32 mouse cellular contexts compared by ENCODE assay signal in genomic region chr13:41047280-41047679, GRCm38 (mm10). TPM values are rescaled to one million over a fixed set of nuclear protein-coding genes. Genes with fewer than 3 reads are reported as not detected.
DNase-seq lines count a peak whose midpoint lies in the region; ATAC-seq and TF ChIP-seq lines count a peak whose summit lies in the region.
"Had no signal": no experiment of that assay in that cellular context is flagged by ENCODE, and none has a peak within 500 bp of the region (broad histone marks: within the 10 kb centered on the region; RNA-seq: fewer than 3 reads in every experiment).

No protein-coding gene starts in this region.

- TF ChIP-seq POLR2A in liver, adult 2 months (IDR thresholded peaks at IDR 0.05; ENCODE audit: extremely low read depth, insufficient read depth, low read length) = no peak

- peak; percentile 6 for DNase-seq in hindbrain, postnatal 0 days (ENCODE audit: low spot score)
- DNase-seq in hindbrain, embryonic 14.5 days (ENCODE audit: low spot score) = no peak
- DNase-seq in liver, adult 2 months (ENCODE audit: extremely low read depth, low read depth, low spot score) = peak; percentile 24
- DNase-seq in liver (no peak), 416B (ENCODE audit: low read depth) (peak; percentile 12), Patski (ENCODE audit: low read depth, low spot score) (no peak)
- DNase-seq in kidney, postnatal 4 days = no peak
- DNase-seq: adrenal gland, postnatal 25 days; cerebellum, adult 18-20 months; cerebellum, postnatal 10 days; gastrocnemius, postnatal 25 days; heart, adult 18-20 months; heart, postnatal 4 days; kidney, adult 2 months; kidney, postnatal 10 days; midbrain, embryonic 14.5 days; right cerebral cortex, postnatal 25 days; thymus, postnatal 36 days had no signal

- no peak; the same call in 1 of the 2 replicates for TF ChIP-seq CTCF in hindbrain, postnatal 0 days (IDR thresholded peaks at IDR 0.05; ENCODE audit: low read depth)
- TF ChIP-seq CTCF in liver, adult 2 months (IDR thresholded peaks at IDR 0.05; ENCODE audit: low read depth, low read length) = peak; percentile 9; the same call in 1 of the 2 replicates
- TF ChIP-seq CTCF in Patski (IDR thresholded peaks at IDR 0.05) = peak; percentile 21

- no peak for ATAC-seq in hindbrain, postnatal 0 days
- no peak for ATAC-seq in hindbrain, embryonic 14.5 days (ENCODE audit: low FRiP score)
- no peak for ATAC-seq in Patski
- ATAC-seq: inflammation-experienced regulatory T-cells, adult 6 months had no signal

- no peaks in the 10 kb centered on the region for H3K79me2 ChIP-seq in liver, adult 2 months (ENCODE audit: control insufficient read depth, insufficient read depth, low read length)

- H3K27me3 ChIP-seq in hindbrain, postnatal 0 days (ENCODE audit: insufficient read depth, low read length) = no peaks in the 10 kb centered on the region
- no peaks in the 10 kb centered on the region for H3K27me3 ChIP-seq in hindbrain, embryonic 14.5 days (ENCODE audit: control insufficient read depth, insufficient read depth, low read length)
- H3K27me3 ChIP-seq in liver, adult 2 months (ENCODE audit: control insufficient read depth, insufficient read depth, low read length) = no peaks in the 10 kb centered on the region
- H3K27me3 ChIP-seq in Patski = peaks cover 15% of the 10 kb centered on the region
- H3K27me3 ChIP-seq: CH12.LX; heart, embryonic 12.5 days; hindbrain, embryonic 13.5 days; limb, embryonic 15.5 days; neural tube, embryonic 15.5 days; stomach, embryonic 15.5 days had no signal

- no peak overlapping the region for H3K4me2 ChIP-seq in hindbrain, postnatal 0 days (ENCODE audit: low read depth, low read length)
- H3K4me2 ChIP-seq in hindbrain, embryonic 14.5 days (replicated peaks) = no peak overlapping the region
- H3K4me2 ChIP-seq: forebrain, embryonic 12.5 days; heart, embryonic 12.5 days; hindbrain, embryonic 13.5 days; limb, embryonic 15.5 days; liver, embryonic 15.5 days; neural tube, embryonic 15.5 days; stomach, embryonic 15.5 days had no signal

- H3K4me1 ChIP-seq in hindbrain, postnatal 0 days (ENCODE audit: insufficient read depth, low read length) = no peaks in the 10 kb centered on the region
- H3K4me1 ChIP-seq in hindbrain, embryonic 14.5 days (replicated peaks; ENCODE audit: control insufficient read depth, insufficient read depth, low read length) = no peaks in the 10 kb centered on the region
- H3K4me1 ChIP-seq in liver, adult 2 months (ENCODE audit: control insufficient read depth, insufficient read depth, low read length) = no peaks in the 10 kb centered on the region
- H3K4me1 ChIP-seq: heart, embryonic 12.5 days; hindbrain, embryonic 13.5 days; limb, embryonic 10.5 days; liver, embryonic 15.5 days; neural tube, embryonic 15.5 days; stomach, embryonic 15.5 days had no signal

- H3K4me3 ChIP-seq in hindbrain, postnatal 0 days (ENCODE audit: low read length) = no peak overlapping the region
- H3K4me3 ChIP-seq in hindbrain, embryonic 14.5 days (replicated peaks; ENCODE audit: low read length) = no peak overlapping the region
- H3K4me3 ChIP-seq in liver, adult 2 months (ENCODE audit: insufficient read depth, low read depth, low read length) = no peak overlapping the region
- H3K4me3 ChIP-seq: erythroblast, embryonic 14.5 days; forebrain, embryonic 12.5 days; heart, embryonic 12.5 days; hindbrain, embryonic 13.5 days; limb, embryonic 10.5 days; limb, embryonic 15.5 days; liver, embryonic 15.5 days; neural tube, embryonic 15.5 days; stomach, embryonic 15.5 days had no signal

- POLR2A ChIA-PET in Patski (lab: Charles Lee) = interaction anchor here (1.0 kb wide), 1 partner anchor 30 kb away, joined by 4 read pairs; no protein-coding TSS in a partner anchor

- 79% methylated on average over 6 of the region's 6 CpGs for WGBS in hindbrain, postnatal 0 days
- 86% methylated on average over 6 of the region's 6 CpGs for WGBS in hindbrain, embryonic 14.5 days
- 74% methylated on average over 6 of the region's 6 CpGs for WGBS in liver, adult 2 months

- H3K9me3 ChIP-seq in hindbrain, postnatal 0 days (ENCODE audit: low read length) = no peaks in the 10 kb centered on the region
- no peaks in the 10 kb centered on the region for H3K9me3 ChIP-seq in hindbrain, embryonic 14.5 days (ENCODE audit: control insufficient read depth, low read length)
- H3K9me3 ChIP-seq: forebrain, embryonic 12.5 days; heart, embryonic 12.5 days; hindbrain, embryonic 13.5 days; limb, embryonic 10.5 days; limb, embryonic 15.5 days; liver, embryonic 15.5 days; neural tube, embryonic 15.5 days; stomach, embryonic 15.5 days had no signal

- H3K9ac ChIP-seq in hindbrain, postnatal 0 days (replicated peaks; ENCODE audit: low read length) = no peak overlapping the region
- H3K9ac ChIP-seq in hindbrain, embryonic 14.5 days = no peak overlapping the region
- no peak overlapping the region for H3K9ac ChIP-seq in liver, adult 2 months (ENCODE audit: low read depth, low read length)
- H3K9ac ChIP-seq: forebrain, embryonic 12.5 days; heart, embryonic 12.5 days; hindbrain, embryonic 13.5 days; limb, embryonic 15.5 days; liver, embryonic 15.5 days; neural tube, embryonic 15.5 days; stomach, embryonic 15.5 days had no signal

- CTCF ChIA-PET in Patski (lab: Charles Lee) = no interaction called here

- in situ Hi-C loops in Patski (cut with MboI; ENCODE audit: low pct_unique_long_range_greater_than_20kb) = no loop called here

- H3K27ac ChIP-seq in hindbrain, postnatal 0 days = no peak overlapping the region
- H3K27ac ChIP-seq in hindbrain, embryonic 14.5 days = no peak overlapping the region
- H3K27ac ChIP-seq in liver, adult 2 months (replicated peaks; ENCODE audit: insufficient read depth, low read depth, low read length) = no peak overlapping the region
- H3K27ac ChIP-seq: forebrain, embryonic 12.5 days; hindbrain, embryonic 13.5 days; limb, embryonic 10.5 days; limb, embryonic 15.5 days; liver, embryonic 15.5 days; macrophage; neural tube, embryonic 15.5 days; stomach, embryonic 15.5 days had no signal

- H3K36me3 ChIP-seq in hindbrain, postnatal 0 days (ENCODE audit: insufficient read depth, low read length) = no peaks in the 10 kb centered on the region
- H3K36me3 ChIP-seq in hindbrain, embryonic 14.5 days (replicated peaks; ENCODE audit: control insufficient read depth, insufficient read depth) = no peaks in the 10 kb centered on the region
- no peaks in the 10 kb centered on the region for H3K36me3 ChIP-seq in liver, adult 2 months (ENCODE audit: control insufficient read depth, insufficient read depth, low read length)
- H3K36me3 ChIP-seq: forebrain, embryonic 12.5 days; heart, embryonic 12.5 days; hindbrain, embryonic 13.5 days; limb, embryonic 10.5 days; limb, embryonic 15.5 days; liver, embryonic 15.5 days; neural tube, embryonic 15.5 days; stomach, embryonic 15.5 days had no signal

RNA-seq across cellular contexts. Expression of gene Tmem14c, which starts 31.2 kb away (rescaled TPM):
- 45.5 and 63.2 TPM in 2 replicates for total RNA-seq in hindbrain, postnatal 0 days (2014; rRNA removed)
- polyA plus RNA-seq in hindbrain, postnatal 0 days (2015; fragmentation: Nextera tagmentation; extraction: Ambion mirVana) = 140 and 141 TPM in 2 replicates
- 136 and 147 TPM in 2 replicates for polyA plus RNA-seq in hindbrain, embryonic 14.5 days (2014; fragmentation: Nextera tagmentation; extraction: Ambion mirVana)
- 149 and 153 TPM in 2 replicates for total RNA-seq in liver, adult 2 months (2014; rRNA removed)
- polyA plus RNA-seq in liver, adult 2 months (2012; rRNA removed) = 201 and 244 TPM in 2 replicates
- polyA plus RNA-seq in Patski (2021) = 129 TPM

RNA-seq across cellular contexts. Expression of gene Mak, which starts 32.2 kb away (rescaled TPM):
- total RNA-seq in hindbrain, postnatal 0 days (2014; rRNA removed) = 0.18 and 1.2 TPM in 2 replicates
- 1.3 and 1.4 TPM in 2 replicates for polyA plus RNA-seq in hindbrain, postnatal 0 days (2015; fragmentation: Nextera tagmentation; extraction: Ambion mirVana)
- 2.6 and 2.7 TPM in 2 replicates for polyA plus RNA-seq in hindbrain, embryonic 14.5 days (2014; fragmentation: Nextera tagmentation; extraction: Ambion mirVana)
- under 0.01 TPM in 1 of 2 replicates, not detected in the other for total RNA-seq in liver, adult 2 months (2014; rRNA removed)
- 0.04 TPM in 1 of 2 replicates, not detected in the other for polyA plus RNA-seq in liver, adult 2 months (2012; rRNA removed)
- polyA plus RNA-seq in Patski (2021) = 0.05 TPM
- total RNA-seq: adrenal gland, postnatal 25 days; CH12.LX; gastrocnemius, postnatal 25 days; heart, postnatal 4 days; megakaryocyte-erythroid progenitor cell, adult 5-6 weeks had no signal
- polyA plus RNA-seq: C2C12; erythroblast, embryonic 14.5 days; kidney, adult 2 months had no signal

RNA-seq across cellular contexts. Expression of gene Pak1ip1, which starts 46.5 kb away (rescaled TPM):
- 34.2 and 42.2 TPM in 2 replicates for total RNA-seq in hindbrain, postnatal 0 days (2014; rRNA removed)
- polyA plus RNA-seq in hindbrain, postnatal 0 days (2015; fragmentation: Nextera tagmentation; extraction: Ambion mirVana) = 45.8 and 50.6 TPM in 2 replicates
- 57.0 and 65.8 TPM in 2 replicates for polyA plus RNA-seq in hindbrain, embryonic 14.5 days (2014; fragmentation: Nextera tagmentation; extraction: Ambion mirVana)
- 28.9 and 35.5 TPM in 2 replicates for total RNA-seq in liver, adult 2 months (2014; rRNA removed)
- 33.4 and 34.2 TPM in 2 replicates for polyA plus RNA-seq in liver, adult 2 months (2012; rRNA removed)
- 70.1 TPM for polyA plus RNA-seq in Patski (2021)

Comparison
In these comparisons a context has a peak if more than half of its experiments do, and no peak if none do; other contexts are left out.
1. DNase-seq: peak in hindbrain, postnatal 0 days (single experiment), liver, adult 2 months (single experiment) and 416B (single experiment); none in hindbrain, embryonic 14.5 days (single experiment), liver (single experiment), Patski (single experiment) and kidney, postnatal 4 days (0 of 2).